Mouse (Mus musculus) right cerebral cortex, postnatal 36 days (tissue): ENCODE measurements at regions not wholly inside any gene's neighbourhood (a gene's known extent, or its start where the extent isn't known, plus 50 kb on each side); places are given as distances from the start of the nearest gene placed in this dataset.
"Not testable (repeated sequence)": the region's sequence is repeated elsewhere in the genome, so short reads cannot be mapped to it uniquely, and the experiment has no call there.

Experiments
- DNase-seq, 2 experiments: peaks; one replicate each; pipeline ENCODE4 v3.0.0; 2022; ENCODE audit warnings: low spot score in 2 of 2, mixed read lengths in 1 of 2

- DNase-seq, result no peak
Observed at GRCm38 (mm10) chr17:84844950-84845349, 54.4 kb upstream of the Lrpprc start.

- no peak for DNase-seq
Observed at GRCm38 (mm10) chr17:84846141-84846540, 55.6 kb upstream of the Lrpprc start.

- DNase-seq, result no peak
Observed at GRCm38 (mm10) chr17:84848385-84849030, 57.9 kb upstream of the Lrpprc start.

- peak in 1 of 2 experiments; percentile 12 for DNase-seq
Observed at GRCm38 (mm10) chr17:84849031-84849405, 58.4 kb upstream of the Lrpprc start.

- DNase-seq, result no peak
Observed at GRCm38 (mm10) chr17:84850464-84850863, 59.9 kb upstream of the Lrpprc start.

- DNase-seq, result no peak
Observed at GRCm38 (mm10) chr17:84850893-84851292, 60.3 kb upstream of the Lrpprc start.

GRCm38 (mm10) chr17:84856971-84857370, 66.4 kb upstream of the Lrpprc start:
- DNase-seq, result no peak

GRCm38 (mm10) chr17:84858830-84859229, 68.2 kb upstream of the Lrpprc start:
- no peak for DNase-seq

- DNase-seq, result no peak
Observed at GRCm38 (mm10) chr17:84859916-84860315, 69.3 kb upstream of the Lrpprc start.

- DNase-seq, result no peak
Observed at GRCm38 (mm10) chr17:84860835-84861234, 70.2 kb upstream of the Lrpprc start.

GRCm38 (mm10) chr17:84864231-84864630, 73.6 kb upstream of the Lrpprc start:
- DNase-seq, result not testable (repeated sequence)

GRCm38 (mm10) chr17:84865158-84865557, 74.6 kb upstream of the Lrpprc start:
- no peak for DNase-seq

GRCm38 (mm10) chr17:84865566-84865965, 75.0 kb upstream of the Lrpprc start:
- no peak for DNase-seq

- no peak for DNase-seq
Observed at GRCm38 (mm10) chr17:84869074-84869722, 78.6 kb upstream of the Lrpprc start.

- no peak for DNase-seq
Observed at GRCm38 (mm10) chr17:84873554-84873953, 83.0 kb upstream of the Lrpprc start.

GRCm38 (mm10) chr17:84874494-84874893, 82.0 kb upstream of the Ppm1b start:
- DNase-seq, result no peak

GRCm38 (mm10) chr17:84875031-84875430, 81.5 kb upstream of the Ppm1b start:
- no peak for DNase-seq

GRCm38 (mm10) chr17:84876037-84876436, 80.5 kb upstream of the Ppm1b start:
- DNase-seq, result no peak

- DNase-seq, result no peak
Observed at GRCm38 (mm10) chr17:84877176-84877863, 79.2 kb upstream of the Ppm1b start.

GRCm38 (mm10) chr17:84877864-84878224, 78.7 kb upstream of the Ppm1b start:
- DNase-seq, result peak in 1 of 2 experiments; percentile 23

- no peak for DNase-seq
Observed at GRCm38 (mm10) chr17:84878316-84878715, 78.2 kb upstream of the Ppm1b start.

GRCm38 (mm10) chr17:84879146-84879545, 77.4 kb upstream of the Ppm1b start:
- no peak for DNase-seq

GRCm38 (mm10) chr17:84880946-84881345, 75.6 kb upstream of the Ppm1b start:
- no peak for DNase-seq
